Mouse (Mus musculus): ENCODE results near the gene Jup.

DNA sequence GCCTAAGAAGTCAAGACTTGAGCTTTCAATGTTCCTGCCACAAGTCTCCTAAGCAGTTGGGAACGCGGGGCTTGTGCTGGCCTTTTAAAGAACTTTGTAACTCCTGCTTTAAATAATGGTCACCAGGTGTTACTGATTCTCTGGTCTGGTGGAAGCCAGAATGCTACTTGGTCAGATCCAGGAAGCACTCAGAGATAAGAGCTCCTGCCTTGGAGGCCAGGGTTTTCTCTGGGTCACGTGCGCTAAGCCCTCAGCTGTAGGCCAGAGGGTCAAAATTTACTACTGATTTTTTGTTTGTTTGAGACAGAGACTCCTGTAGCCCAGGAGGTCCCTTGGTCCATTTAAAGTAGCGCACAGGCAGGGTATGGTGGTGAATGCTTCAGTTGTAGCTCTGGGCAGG lies 34.4 kb upstream of the Jup start:
- no peak for TF ChIP-seq CTCF (IDR thresholded peaks at IDR 0.05; ENCODE audit: low read depth, low read length)
- no peak for TF ChIP-seq POLR2A (IDR thresholded peaks at IDR 0.05; ENCODE audit: borderline replicate concordance, low read depth, low read length)
